Mouse (Mus musculus): Measurements from ENCODE around the gene Zbtb49. TPM values are rescaled to one million over a fixed set of nuclear protein-coding genes. Genes with fewer than 3 reads are reported as not detected.

The Zbtb49 gene
- 10 to 100 TPM in 1 of 2 experiments, 1 to 10 TPM in 1; 9.6 to 11.3 TPM for total RNA-seq (2021)
- long read RNA-seq, experiment 1, transcript Zbtb49-201 (8 exons, 2,978 nt) = major isoform, 5 of 9 reads
- long read RNA-seq, experiment 1, partial matches to known transcripts = 0 of 9 reads
- long read RNA-seq, experiment 1, other reads (novel, unspliced or antisense) = 3 of 9 reads
- long read RNA-seq, experiment 2, partial matches to known transcripts = 1 of 2 reads
- long read RNA-seq, experiment 2, other reads (novel, unspliced or antisense) = 0 of 2 reads

DNA sequence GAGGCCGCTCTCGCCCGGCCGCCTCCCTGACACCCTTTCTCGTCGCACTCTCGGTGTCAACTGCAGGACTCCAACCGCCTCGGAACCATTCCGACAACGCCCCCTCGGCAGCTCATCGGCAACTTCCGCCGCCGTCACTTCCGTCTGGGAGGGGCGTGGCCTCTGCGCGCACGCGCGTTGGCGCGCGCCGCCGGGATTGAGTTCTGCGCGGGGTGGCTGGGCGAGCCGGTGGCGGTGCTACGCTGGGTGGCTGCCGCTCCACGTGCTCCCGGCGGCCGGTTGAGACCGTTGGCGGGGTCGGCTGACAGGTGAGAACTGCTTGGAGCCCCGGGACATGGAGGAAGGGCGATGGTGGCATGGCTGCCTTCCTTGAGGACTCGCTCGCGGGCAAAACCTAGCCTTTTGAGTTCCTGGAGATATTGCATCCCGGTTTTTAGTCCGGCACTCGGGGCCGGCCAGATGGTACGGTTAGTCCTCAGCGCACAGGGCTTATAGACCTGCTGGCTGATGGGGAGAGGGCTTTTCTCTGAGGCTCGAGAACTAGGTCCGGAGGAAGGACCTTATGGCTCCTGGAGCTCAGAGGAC, at the start of gene Zbtb49, which contains the start of gene Lyar:
Zbtb49 (minus strand) TSS at position 130 of the 585 bp plus-strand sequence.
Lyar (plus strand) TSS at position 143 of the 585 bp plus-strand sequence.
- DNase-seq = peak; percentile 95 to 96

DNA sequence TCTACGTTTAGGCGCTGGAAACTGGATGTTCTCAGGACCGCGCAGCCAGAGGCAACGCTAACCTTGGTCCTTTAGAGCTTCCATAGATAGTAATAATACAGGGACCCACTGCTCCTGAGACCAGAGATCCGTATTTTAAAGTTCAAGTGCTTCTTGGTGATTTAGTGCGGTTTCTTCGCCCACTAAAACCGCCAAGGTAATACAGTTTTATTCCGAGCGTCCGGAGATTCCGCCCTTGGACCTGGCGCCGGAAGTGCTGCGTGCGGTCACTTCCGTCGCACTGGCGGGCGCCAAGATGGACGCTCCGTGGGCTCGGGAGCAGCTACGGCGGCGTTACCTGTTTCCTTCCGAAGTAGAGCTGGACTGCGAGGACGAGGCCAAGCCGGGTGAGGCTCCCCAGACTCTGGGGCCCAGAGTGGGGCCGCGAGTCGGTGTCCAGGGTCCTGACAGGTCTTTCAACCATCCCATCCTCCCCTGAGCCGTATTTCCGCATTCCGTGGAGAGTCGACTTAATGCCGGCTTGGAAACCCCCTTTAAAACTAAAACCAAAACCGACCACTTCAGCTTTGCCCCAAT, 39.9 kb upstream of the Zbtb49 start, which contains the start of gene Tmem128:
Tmem128 (plus strand) TSS at position 79 of the 576 bp plus-strand sequence.
- DNase-seq = peak; percentile 68 to 77

DNA sequence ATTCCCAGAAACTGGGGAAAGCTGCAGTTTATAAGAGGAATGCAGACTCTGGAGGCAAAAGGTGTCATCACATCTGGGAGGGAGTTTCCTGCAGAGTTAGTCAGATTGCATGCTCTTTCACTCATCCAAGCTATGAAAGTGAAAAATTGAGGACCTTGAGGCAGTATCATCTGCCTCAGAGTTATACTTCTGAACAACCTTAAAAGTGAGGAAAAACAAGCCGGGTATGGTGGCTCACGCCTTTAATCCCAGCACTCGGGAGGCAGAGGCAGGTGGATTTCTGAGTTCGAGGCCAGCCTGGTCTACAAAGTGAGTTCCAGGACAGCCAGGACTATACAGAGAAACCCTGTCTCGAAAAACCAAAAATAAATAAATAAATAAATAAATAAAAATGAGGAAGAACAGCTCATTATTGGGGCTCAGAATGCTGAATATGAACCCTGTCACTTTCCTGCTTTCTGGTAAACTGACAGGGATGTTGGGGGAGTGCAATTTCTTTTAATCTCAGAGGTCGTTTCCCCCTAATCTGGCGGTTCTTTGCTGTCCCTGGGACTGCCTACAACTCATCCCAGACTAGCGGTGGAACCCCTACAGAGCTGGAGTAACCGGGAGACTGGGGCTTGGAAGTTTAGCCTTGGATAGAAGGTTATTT, 39.3 kb upstream of the Zbtb49 start:
- DNase-seq = no peak

DNA sequence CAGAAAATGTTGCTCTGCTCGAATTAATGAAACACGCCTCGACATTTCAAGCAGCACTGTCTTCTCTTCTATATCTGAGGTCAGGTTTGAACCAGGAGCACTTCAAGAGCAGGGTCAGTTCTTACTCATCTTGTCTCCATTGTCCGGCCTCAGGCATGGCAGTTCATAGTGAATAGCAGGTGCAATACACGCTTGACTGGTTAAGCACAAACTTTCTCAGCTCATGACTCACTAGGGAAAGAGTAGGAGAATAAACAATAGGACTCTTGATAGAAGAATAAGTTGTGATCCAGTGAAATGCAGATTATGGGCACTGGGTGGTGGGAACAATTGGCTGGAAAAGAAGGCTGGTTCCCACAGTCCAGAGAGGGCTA, 38.5 kb upstream of the Zbtb49 start:
- DNase-seq = no peak

DNA sequence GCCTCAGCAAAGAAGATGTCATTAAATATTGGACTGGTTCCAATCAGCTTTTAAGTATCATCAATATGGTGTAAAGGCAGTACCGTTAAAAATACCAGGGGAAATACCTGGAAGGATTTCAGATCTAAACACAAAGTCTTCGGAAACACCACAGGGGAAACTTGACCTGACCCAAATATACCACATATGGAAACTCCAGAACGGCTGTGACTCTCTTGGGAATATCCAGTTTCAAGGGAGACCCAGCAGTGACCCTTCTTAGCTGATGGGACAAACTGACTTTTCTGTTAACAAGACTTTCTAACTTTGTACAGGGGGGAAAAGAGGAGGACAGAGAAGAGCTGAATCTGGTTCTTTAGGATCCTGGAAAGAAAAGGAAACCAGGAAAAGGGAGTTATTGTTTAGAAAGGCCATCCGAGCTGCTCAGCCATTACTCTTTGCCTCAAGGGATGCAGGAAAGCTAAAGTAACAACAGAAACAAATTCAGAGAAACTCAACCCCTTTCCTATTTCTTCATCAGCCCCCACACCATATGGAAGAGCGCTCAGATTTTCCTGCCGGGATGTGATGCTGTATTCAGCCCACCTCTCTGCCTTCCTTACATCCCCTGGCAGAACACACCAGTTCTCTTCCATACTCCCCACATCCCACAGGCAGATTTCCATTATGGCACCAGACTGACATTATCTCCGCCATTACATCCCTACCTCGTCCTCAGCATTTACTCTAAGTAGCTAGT, 37.9 kb upstream of the Zbtb49 start:
- DNase-seq = no peak

DNA sequence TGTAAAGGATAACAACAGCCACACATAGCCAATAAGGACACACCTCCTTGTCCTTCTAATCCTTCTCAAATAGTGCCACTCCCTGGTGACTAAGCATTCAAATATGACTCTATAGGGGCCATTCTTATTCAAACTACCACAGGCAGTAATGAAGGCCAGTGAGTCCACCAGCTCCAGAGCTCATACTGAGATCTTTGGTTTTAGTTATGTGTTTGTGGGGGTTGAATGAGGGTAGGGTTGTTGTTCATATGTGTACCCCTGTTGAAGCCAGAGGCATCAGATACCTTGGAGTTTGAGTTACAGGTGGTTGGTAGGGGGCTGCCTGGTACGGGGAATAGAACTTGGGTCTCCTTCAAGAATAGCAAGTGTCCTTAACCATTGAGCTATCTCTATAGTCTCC, 36.3 kb upstream of the Zbtb49 start:
- DNase-seq = no peak

DNA sequence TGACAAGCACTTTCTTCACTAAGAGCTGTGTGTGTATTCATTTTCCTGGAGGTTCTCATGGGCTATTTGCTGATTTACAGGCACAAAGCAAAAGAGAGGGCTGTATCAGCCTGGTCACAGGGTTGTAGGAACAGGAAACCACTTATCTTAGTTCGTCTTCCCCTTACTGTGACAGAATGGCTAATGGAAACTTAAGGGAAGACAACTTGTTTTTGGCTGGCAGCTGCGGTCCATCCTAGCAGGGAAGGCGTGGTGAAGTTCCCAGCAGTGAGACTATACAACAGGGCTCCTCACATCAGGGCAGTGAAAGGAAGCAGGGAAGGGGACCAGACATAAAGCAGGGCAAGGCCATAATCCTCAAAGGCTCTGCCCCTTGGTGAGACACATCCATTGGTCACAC, 35.4 kb upstream of the Zbtb49 start:
- no peak for DNase-seq

DNA sequence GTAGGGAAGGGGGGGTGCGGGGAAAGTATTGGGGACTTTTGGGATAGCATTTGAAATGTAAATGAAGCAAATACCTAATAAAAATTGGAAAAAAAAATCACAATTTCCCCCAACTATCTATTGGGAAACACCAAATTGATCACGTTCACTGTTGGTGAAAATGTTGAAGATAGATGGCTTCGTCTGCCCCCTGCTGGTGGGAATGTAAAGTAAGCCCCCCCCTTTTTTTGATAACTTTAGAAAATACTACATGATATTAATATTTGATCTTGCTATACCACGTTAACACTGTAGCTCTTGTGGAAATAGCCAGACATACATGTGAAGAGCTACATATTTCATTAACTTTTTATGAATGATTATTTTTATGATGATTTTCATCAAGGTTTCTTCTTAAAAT, 34.9 kb upstream of the Zbtb49 start:
- no peak for DNase-seq

DNA sequence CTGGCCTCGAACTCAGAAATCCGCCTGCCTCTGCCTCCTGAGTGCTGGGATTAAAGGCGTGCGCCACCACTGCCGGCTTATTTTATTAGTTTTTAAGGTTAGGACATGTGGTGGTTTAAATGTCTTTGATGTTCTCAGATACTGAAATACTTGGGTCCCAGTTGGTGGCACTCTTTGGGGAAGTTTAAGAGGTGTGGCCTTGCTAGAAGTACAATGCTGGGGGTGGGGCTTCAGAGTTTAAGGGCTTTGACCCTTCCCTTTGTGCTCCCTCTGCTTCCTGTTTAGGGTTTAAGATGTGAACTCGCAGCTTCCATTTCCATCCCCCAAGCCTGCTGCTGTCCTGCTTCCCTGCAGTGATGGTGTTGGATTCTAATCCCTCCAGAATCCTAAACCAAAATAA, 21.7 kb upstream of the Zbtb49 start:
- DNase-seq = no peak

DNA sequence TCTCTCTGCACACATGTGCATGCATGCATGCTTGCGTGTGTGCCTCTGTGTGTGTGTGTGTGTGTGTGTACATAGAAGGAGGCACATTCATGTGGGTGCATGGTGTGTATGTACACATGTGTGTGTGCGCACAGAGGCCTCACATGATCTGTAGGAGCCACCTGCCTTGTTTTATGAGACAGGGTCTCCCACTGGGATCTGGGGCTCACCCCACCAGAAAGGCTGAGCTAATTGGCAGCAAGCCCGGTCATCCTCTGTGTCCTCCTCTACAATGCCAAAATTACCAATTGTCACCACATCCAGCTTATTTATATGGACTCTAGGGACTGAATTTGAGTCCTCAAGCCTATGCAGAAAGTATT, 21.2 kb upstream of the Zbtb49 start:
- DNase-seq = no peak

DNA sequence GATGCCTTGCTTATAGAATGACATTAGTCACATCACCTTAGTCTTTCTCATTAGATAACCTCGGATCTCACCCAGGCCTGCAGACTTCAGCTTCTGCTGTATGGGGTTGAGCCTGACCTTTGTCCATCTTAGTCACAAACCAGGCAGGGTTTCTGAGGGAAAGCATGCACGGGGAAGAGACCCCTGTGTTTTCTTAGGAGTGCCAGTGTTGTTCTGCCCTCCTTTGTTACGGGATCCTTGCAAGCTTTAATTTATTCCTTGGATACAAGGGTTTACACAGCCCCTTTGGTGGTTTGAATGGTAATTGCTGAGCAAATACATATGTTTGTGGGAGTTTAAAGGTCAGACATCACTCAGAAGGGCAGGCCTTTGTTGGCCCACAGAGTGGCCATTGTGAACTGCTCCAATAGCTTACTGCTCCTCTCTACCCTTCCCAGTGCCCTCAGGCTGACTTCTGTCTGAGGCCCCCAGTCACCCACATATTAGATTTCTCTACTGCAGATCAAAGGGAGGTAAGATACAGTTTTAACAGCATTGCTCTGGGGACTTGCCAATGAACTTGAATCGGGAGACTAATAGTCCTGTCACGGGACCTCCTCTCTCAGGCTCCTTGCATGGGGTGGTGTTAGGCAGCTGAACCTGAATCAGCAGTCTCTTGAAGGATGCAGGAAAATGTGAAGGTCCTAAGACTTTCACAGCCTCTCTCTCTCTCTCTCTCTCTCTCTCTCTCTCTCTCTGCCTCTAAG, 20.6 kb upstream of the Zbtb49 start:
- DNase-seq = no peak

DNA sequence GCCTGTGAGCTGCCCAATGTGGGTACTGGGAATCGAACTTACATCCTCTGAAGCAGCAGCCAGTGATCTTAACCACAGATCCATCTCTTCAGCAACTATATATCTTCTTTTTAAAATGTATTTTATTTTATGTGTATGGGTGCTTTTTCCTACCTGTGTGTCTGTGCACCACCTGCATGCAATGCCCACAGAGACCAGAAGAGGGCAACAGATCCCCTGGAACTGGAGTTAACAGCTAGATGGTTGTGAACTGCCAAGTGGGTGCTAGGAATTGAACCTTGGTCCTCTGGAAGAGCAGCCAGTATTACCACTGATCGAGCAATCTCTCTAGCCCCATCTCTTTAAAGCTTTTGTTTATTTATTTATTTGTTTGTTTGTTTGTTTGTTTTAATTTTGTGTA, 16.4 kb upstream of the Zbtb49 start:
- no peak for DNase-seq

DNA sequence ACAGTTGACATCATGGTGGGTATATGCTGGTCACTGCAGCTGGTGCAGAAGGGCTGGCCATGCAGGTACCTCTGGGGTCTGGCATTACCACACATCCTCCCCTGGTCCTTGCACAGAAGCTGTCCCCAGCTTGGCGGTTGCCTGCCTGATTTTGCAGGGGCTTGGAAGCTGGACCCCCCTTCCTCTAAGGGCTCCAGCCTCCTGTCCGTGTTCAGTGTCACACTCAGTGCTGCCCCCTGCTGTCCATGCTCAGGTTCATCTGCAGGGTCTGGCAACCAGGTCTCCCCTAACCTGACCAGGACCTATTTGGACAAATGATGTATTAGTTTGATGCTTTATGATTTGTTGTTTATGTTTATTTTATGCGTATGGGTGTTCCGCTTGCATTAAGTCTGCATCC, 15.2 kb upstream of the Zbtb49 start:
- DNase-seq = peak; percentile 54 to 73

DNA sequence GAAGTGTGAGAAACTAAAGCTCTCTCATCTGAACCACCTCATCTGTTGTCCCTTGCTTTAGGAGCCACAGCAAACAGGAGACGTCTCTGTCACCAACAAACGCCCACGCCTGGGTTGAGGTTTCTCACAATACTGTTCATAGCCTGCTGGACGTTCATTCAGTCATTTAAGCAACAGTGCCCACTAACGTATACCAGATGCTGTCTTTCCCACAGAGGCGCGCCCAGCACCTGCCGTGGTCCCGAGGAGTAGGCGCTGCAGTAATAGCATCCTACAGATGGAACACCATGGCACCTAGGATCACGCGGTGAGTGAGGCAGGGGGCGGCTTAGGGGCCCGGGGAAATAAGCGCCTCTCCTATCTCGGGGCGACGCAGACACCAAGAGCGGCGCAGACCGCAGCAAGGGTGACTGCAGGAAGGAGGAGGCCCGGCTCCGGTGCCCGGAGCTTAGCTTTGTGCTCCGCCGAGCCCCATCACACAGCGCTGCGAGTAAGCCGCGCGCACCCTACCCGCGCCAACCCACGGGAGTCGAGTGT, 418 bp downstream of the Zbtb49 start:
- peak in 1 of 2 experiments; percentile 13 for DNase-seq

DNA sequence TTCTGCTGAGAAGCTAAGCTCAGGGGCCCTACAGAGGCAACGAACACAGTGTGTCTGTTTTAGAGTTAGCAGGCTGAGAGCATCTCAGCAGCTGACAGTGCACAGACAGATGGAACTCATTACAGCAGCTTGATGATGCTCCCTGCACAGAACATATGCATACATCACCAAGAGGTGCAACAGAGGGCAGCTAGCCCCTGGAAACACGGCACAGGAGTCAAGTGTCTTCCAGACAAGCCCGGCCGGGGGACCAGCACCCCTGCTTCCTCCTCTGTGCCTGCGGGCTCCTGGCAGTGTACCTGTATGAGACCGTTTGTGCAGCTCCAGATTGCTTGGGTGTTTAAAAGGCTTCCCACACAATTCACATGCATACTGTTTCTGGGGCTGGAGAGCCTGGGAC, 7.2 kb downstream of the Zbtb49 start:
- no peak for DNase-seq

DNA sequence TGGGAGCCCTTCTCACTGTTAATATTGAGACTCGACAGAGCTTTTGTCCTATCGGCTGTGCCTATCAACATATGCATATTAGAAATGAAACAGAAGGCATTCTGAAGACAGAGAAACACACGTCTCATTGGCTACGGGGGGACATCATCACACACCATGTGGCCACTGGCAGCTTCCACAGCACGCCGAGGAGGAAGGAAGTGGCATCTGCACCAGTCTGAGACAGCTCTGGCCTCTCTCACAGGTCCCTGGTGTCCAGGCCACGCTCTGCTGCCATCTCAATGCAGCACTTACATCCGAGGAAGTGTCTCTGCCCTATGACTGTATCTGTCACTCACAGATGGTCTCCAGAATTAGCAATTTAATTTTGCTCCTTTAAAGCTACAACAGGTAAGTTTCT, 8.6 kb downstream of the Zbtb49 start:
- no peak for DNase-seq

DNA sequence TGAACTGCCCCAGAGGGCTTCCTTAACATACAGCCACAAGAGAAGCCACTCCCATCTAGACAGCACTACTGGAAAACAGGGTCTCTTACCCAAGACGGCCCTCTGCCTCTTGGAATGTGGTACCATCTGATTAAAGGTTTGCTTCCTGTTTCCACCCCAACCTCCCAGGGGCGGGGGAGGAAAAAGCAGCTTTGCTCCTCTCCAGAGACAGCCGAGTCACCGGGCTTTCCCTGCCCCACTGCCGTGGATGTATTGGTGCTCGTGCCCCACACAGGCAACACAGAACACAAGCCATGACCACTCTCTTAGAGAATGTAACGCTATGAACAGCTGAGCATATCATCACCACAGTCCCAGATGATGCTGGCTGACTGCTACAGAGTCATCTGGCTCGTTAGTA, 11.3 kb downstream of the Zbtb49 start:
- DNase-seq = no peak

DNA sequence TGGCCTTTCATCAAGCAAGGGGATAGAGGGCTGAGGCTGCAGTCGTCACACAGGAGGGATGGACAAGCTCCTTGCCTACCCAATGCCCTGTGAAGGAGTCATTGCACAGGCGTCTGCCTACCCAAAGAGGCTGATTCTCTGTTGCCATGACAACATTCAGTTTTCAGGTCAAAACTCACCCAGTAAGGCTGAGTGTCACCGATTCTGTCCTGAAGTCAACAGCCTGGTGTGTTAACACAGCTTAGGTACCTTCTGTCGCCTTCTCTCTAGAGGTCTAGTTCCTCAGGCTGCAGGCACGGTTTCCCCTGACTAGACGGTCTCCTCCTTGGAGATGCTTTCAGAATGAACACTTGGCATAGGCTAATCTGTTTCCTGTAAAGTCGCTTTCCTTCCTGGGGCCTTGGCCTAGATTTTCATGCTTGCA, 14.9 kb downstream of the Zbtb49 start:
- DNase-seq = no peak

DNA sequence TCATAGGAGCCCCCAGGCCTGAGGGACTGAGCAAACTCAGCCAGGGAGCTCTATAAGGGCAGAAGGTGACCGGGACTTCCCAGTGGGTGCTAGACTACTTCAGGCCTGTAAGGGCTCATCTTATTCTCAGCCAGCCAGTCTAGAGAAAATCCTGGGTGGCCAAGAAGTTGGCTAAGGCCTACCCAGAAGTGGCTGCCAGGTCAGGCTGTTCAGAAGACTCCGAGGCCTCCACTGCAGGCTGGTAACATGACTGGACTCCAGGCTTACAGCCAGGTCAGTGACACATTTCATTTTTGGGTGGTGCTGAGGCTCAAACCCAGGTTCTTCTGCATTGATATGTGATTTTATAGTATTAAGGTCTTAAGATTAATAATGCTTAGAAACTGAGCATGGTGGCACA, 20.6 kb downstream of the Zbtb49 start:
- peak; percentile 25 to 43 for DNase-seq

DNA sequence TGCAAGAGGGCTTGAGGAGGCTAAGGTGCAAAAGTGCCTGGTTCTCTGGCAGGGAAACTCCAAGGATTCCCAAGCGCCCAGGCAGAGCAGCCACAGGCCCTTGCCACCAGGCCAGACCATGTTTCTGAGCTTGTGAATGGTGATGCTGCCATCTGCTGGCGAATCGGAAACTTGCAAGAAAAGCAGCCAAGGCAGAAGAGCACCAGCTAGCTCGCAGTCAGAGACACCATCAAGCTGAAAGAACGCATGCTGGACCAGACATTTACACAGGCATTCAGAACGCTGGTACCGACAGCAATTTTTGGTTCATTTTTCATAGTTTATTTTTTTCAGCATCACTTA, 22.8 kb downstream of the Zbtb49 start:
- DNase-seq = peak; percentile 86 to 89

DNA sequence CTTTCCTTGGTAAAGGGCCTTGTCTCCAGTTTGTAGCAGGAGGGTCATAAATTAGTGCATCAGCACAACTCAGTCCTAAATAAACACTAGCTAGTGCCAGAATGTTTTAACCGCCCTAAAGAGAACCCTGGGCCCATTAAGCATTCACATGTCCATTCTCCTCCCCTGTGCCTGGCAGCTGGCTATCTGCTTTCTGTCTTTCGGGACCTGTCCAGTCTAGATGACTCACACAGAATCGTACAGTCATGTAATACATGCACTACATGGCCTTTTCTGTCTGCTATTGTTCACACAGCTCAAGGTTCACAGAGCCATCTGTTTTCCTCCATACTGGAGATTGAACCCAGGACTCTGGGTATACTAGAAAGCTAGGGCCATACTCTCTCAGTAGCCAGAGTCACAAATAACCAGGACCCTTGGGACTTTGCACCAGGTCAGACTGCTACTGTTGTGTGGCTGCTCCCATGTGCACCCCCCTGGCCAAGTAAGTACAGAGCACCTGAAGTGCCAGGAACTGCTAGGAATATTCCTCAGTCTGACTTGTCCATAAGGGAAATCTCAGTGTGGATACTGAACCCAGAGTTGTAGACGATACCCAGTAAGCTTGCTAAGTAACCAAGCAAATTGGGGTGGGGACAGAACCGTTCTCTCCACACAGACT, 23.3 kb downstream of the Zbtb49 start:
- peak; percentile 30 to 34 for DNase-seq
